Mouse (Mus musculus) right cerebral cortex, postnatal 25 days (tissue): ENCODE measurements around the gene Pdia5.
A peak's percentile ranks its signal among the peaks of the same experiment; 100 is the strongest.

ENCODE experiments used
- DNase-seq: peaks from one replicate; pipeline ENCODE4 v3.0.0; 2022

Pdia5 gene

GRCm38 (mm10) chr16:35484105-35484504 is 6.6 kb downstream of the Pdia5 start:
- no peak for DNase-seq

GRCm38 (mm10) chr16:35479301-35479700 is 11.4 kb downstream of the Pdia5 start:
- no peak for DNase-seq

- no peak for DNase-seq
Observed at GRCm38 (mm10) chr16:35477273-35477672, 13.4 kb downstream of the Pdia5 start.

- DNase-seq, result no peak
Observed at GRCm38 (mm10) chr16:35472569-35473275, 18.0 kb downstream of the Pdia5 start.

GRCm38 (mm10) chr16:35471841-35472568 is 18.7 kb downstream of the Pdia5 start:
- DNase-seq, result no peak

GRCm38 (mm10) chr16:35470983-35471382 is 19.7 kb downstream of the Pdia5 start:
- no peak for DNase-seq

GRCm38 (mm10) chr16:35470096-35470495 is 20.6 kb downstream of the Pdia5 start:
- no peak for DNase-seq

- DNase-seq, result no peak
Observed at GRCm38 (mm10) chr16:35469016-35469415, 21.7 kb downstream of the Pdia5 start.

- DNase-seq, result no peak
Observed at GRCm38 (mm10) chr16:35467044-35467443, 23.6 kb downstream of the Pdia5 start.

GRCm38 (mm10) chr16:35465808-35466351 is 24.8 kb downstream of the Pdia5 start:
- no peak for DNase-seq

- no peak for DNase-seq
Observed at GRCm38 (mm10) chr16:35464686-35465308, 25.9 kb downstream of the Pdia5 start.

GRCm38 (mm10) chr16:35463708-35464107 is 27.0 kb downstream of the Pdia5 start:
- DNase-seq, result no peak

GRCm38 (mm10) chr16:35462955-35463354 is 27.7 kb downstream of the Pdia5 start:
- DNase-seq, result no peak

GRCm38 (mm10) chr16:35459584-35459983 is 31.1 kb downstream of the Pdia5 start:
- DNase-seq, result no peak

GRCm38 (mm10) chr16:35458297-35458696 is 32.4 kb downstream of the Pdia5 start:
- DNase-seq, result no peak

GRCm38 (mm10) chr16:35457488-35457887 is 33.2 kb downstream of the Pdia5 start:
- DNase-seq, result peak; percentile 19

- DNase-seq, result no peak
Observed at GRCm38 (mm10) chr16:35457011-35457419, 33.7 kb downstream of the Pdia5 start.

- DNase-seq, result no peak
Observed at GRCm38 (mm10) chr16:35456305-35456704, 34.4 kb downstream of the Pdia5 start.

GRCm38 (mm10) chr16:35455822-35456221 is 34.9 kb downstream of the Pdia5 start:
- no peak for DNase-seq

- DNase-seq, result no peak
Observed at GRCm38 (mm10) chr16:35450018-35450630, 40.5 kb downstream of the Pdia5 start.

GRCm38 (mm10) chr16:35442026-35442415 is 48.7 kb downstream of the Pdia5 start:
- no peak for DNase-seq

GRCm38 (mm10) chr16:35441346-35442025 is 49.2 kb downstream of the Pdia5 start:
- peak; percentile 72 for DNase-seq

GRCm38 (mm10) chr16:35439046-35439445 is 51.6 kb downstream of the Pdia5 start:
- no peak for DNase-seq
